Mouse (Mus musculus) gastrocnemius, adult 8-10 months (tissue): ENCODE measurements around the gene Armh1. TPM values are rescaled to one million over a fixed set of nuclear protein-coding genes. Genes with fewer than 3 reads are reported as not detected.

Experiments
- DNase-seq, 2 experiments: peaks; one replicate each; pipeline ENCODE4 v3.0.0; 2022; ENCODE audit warnings: low spot score in 2 of 2
- total RNA-seq, 4 experiments: library from RNA; stranded (reverse); gene quantifications; 2 replicates each; pipeline ENCODE4 v1.2.4; 2022

Gene Armh1
- not detected for total RNA-seq

GRCm38 (mm10) chr4:117251801-117252316 is at the start of gene Armh1, which contains the start of gene Tmem53:
Gene Armh1, minus strand, starts transcription at chr4:117252125.
Gene Tmem53, plus strand, starts transcription at chr4:117251951.
- DNase-seq, result peak; percentile 78 to 82

GRCm38 (mm10) chr4:117299921-117300320 is 48.0 kb upstream of the Armh1 start:
- DNase-seq, result no peak

GRCm38 (mm10) chr4:117297819-117298218 is 45.9 kb upstream of the Armh1 start:
- DNase-seq, result no peak

GRCm38 (mm10) chr4:117296849-117297593 is 45.1 kb upstream of the Armh1 start:
- DNase-seq, result no peak

- no peak for DNase-seq
Measured at GRCm38 (mm10) chr4:117291696-117292095, 39.8 kb upstream of the Armh1 start.

- peak; percentile 41 to 66 for DNase-seq
Measured at GRCm38 (mm10) chr4:117288927-117289801, 37.2 kb upstream of the Armh1 start.

GRCm38 (mm10) chr4:117288277-117288926 is 36.5 kb upstream of the Armh1 start:
- no peak for DNase-seq

GRCm38 (mm10) chr4:117284363-117284762 is 32.4 kb upstream of the Armh1 start:
- no peak for DNase-seq

- peak in 1 of 2 experiments; percentile 60 for DNase-seq
Measured at GRCm38 (mm10) chr4:117283271-117284191, 31.6 kb upstream of the Armh1 start.

GRCm38 (mm10) chr4:117281090-117281845 is 29.3 kb upstream of the Armh1 start:
- DNase-seq, result no peak

- no peak for DNase-seq
Measured at GRCm38 (mm10) chr4:117280397-117280930, 28.5 kb upstream of the Armh1 start.

- no peak for DNase-seq
Measured at GRCm38 (mm10) chr4:117279253-117279642, 27.3 kb upstream of the Armh1 start.

- no peak for DNase-seq
Measured at GRCm38 (mm10) chr4:117278381-117279252, 26.7 kb upstream of the Armh1 start.

GRCm38 (mm10) chr4:117277687-117278086 is 25.8 kb upstream of the Armh1 start:
- DNase-seq, result no peak

- no peak for DNase-seq
Measured at GRCm38 (mm10) chr4:117277021-117277420, 25.1 kb upstream of the Armh1 start.

- DNase-seq, result no peak
Measured at GRCm38 (mm10) chr4:117276281-117276711, 24.4 kb upstream of the Armh1 start.

GRCm38 (mm10) chr4:117274720-117275119 is 22.8 kb upstream of the Armh1 start:
- no peak for DNase-seq

- no peak for DNase-seq
Measured at GRCm38 (mm10) chr4:117272459-117272858, 20.5 kb upstream of the Armh1 start.
